Comparison of ENCODE assay signal across 18 mouse cellular contexts in genomic region chr6:108516248-108516647, GRCm38 (mm10).
DNase-seq lines count a peak whose midpoint lies in the region; ATAC-seq and TF ChIP-seq lines count a peak whose summit lies in the region.
"Had no signal": no experiment of that assay in that cellular context is flagged by ENCODE, and none has a peak within 500 bp of the region (broad histone marks: within the 10 kb centered on the region; RNA-seq: fewer than 3 reads in every experiment).

No protein-coding gene starts in this region.

- DNase-seq in kidney, adult 9 months: peak; percentile 58
- no peak for DNase-seq in kidney, postnatal 10 days
- peak; percentile 45 for DNase-seq in midbrain, embryonic 11.5 days (ENCODE audit: low spot score, missing footprints)
- no peak for DNase-seq in midbrain, postnatal 0 days (ENCODE audit: low spot score)
- no peak for DNase-seq in heart, adult 11 months
- DNase-seq: adrenal gland, adult 8-10 months; adrenal gland, postnatal 14 days; adrenal gland, postnatal 36 days; cerebellum, adult 11-12 months; cerebellum, adult 2 months; cerebellum, adult 9-10 months; cerebellum, postnatal 10 days; cerebellum, postnatal 25 days; forebrain, postnatal 0 days had no signal

- H3K4me1 ChIP-seq in midbrain, embryonic 11.5 days (ENCODE audit: control insufficient read depth, insufficient read depth, low read length): no peaks in the 10 kb centered on the region
- no peaks in the 10 kb centered on the region for H3K4me1 ChIP-seq in midbrain, postnatal 0 days (ENCODE audit: insufficient read depth, low read length)

- H3K27ac ChIP-seq in midbrain, embryonic 11.5 days (ENCODE audit: low read depth, low read length): no peak overlapping the region
- H3K27ac ChIP-seq in midbrain, postnatal 0 days (ENCODE audit: low read depth, low read length): no peak overlapping the region
- H3K27ac ChIP-seq: embryonic facial prominence, embryonic 10.5 days; embryonic facial prominence, embryonic 12.5 days; forebrain, embryonic 13.5 days; forebrain, embryonic 15.5 days had no signal

- TF ChIP-seq CTCF in midbrain, postnatal 0 days (IDR thresholded peaks at IDR 0.05): no peak

- WGBS in midbrain, embryonic 11.5 days: 84% methylated on average over 1 of the region's 1 CpGs
- 92% methylated on average over 1 of the region's 1 CpGs for WGBS in midbrain, postnatal 0 days

- no peak overlapping the region for H3K4me2 ChIP-seq in midbrain, embryonic 11.5 days
- H3K4me2 ChIP-seq in midbrain, postnatal 0 days (ENCODE audit: low read depth, low read length, poor library complexity, severe bottlenecking): no peak overlapping the region
- H3K4me2 ChIP-seq: embryonic facial prominence, embryonic 12.5 days; forebrain, embryonic 13.5 days; forebrain, embryonic 15.5 days had no signal

- no peaks in the 10 kb centered on the region for H3K9me3 ChIP-seq in midbrain, embryonic 11.5 days (ENCODE audit: control insufficient read depth, low read length)
- H3K9me3 ChIP-seq in midbrain, postnatal 0 days (ENCODE audit: low read length): no peaks in the 10 kb centered on the region
- H3K9me3 ChIP-seq: embryonic facial prominence, embryonic 10.5 days; embryonic facial prominence, embryonic 12.5 days; forebrain, embryonic 13.5 days; forebrain, embryonic 15.5 days had no signal

- no peaks in the 10 kb centered on the region for H3K27me3 ChIP-seq in midbrain, embryonic 11.5 days (ENCODE audit: control insufficient read depth, insufficient read depth, low read length)
- no peaks in the 10 kb centered on the region for H3K27me3 ChIP-seq in midbrain, postnatal 0 days (ENCODE audit: insufficient read depth, low read length)
- H3K27me3 ChIP-seq: embryonic facial prominence, embryonic 12.5 days; forebrain, embryonic 13.5 days; forebrain, embryonic 15.5 days had no signal

- H3K36me3 ChIP-seq in midbrain, embryonic 11.5 days (ENCODE audit: control insufficient read depth, insufficient read depth, low read length): no peaks in the 10 kb centered on the region
- H3K36me3 ChIP-seq in midbrain, postnatal 0 days (ENCODE audit: insufficient read depth, low read length): no peaks in the 10 kb centered on the region
- H3K36me3 ChIP-seq: embryonic facial prominence, embryonic 12.5 days; forebrain, embryonic 15.5 days had no signal

- no peak for ATAC-seq in midbrain, embryonic 11.5 days (ENCODE audit: low FRiP score)
- no peak for ATAC-seq in midbrain, postnatal 0 days (ENCODE audit: low FRiP score)
- ATAC-seq: forebrain, embryonic 13.5 days; forebrain, embryonic 15.5 days; forebrain, postnatal 0 days had no signal

- no peak overlapping the region for H3K4me3 ChIP-seq in midbrain, embryonic 11.5 days (ENCODE audit: low read depth, low read length)
- no peak overlapping the region for H3K4me3 ChIP-seq in midbrain, postnatal 0 days (ENCODE audit: low read depth, low read length)
- H3K4me3 ChIP-seq: embryonic facial prominence, embryonic 10.5 days; embryonic facial prominence, embryonic 12.5 days; forebrain, embryonic 13.5 days; forebrain, embryonic 15.5 days had no signal

- no peak overlapping the region for H3K9ac ChIP-seq in midbrain, embryonic 11.5 days (ENCODE audit: low read length)
- H3K9ac ChIP-seq in midbrain, postnatal 0 days (replicated peaks; ENCODE audit: low read length, poor library complexity, severe bottlenecking): no peak overlapping the region
- H3K9ac ChIP-seq: embryonic facial prominence, embryonic 12.5 days; forebrain, embryonic 13.5 days; forebrain, embryonic 15.5 days; forebrain, postnatal 0 days had no signal

Comparison
In these comparisons a context has a peak if more than half of its experiments do, and no peak if none do; other contexts are left out.
1. DNase-seq: peak in kidney, adult 9 months (single experiment) and midbrain, embryonic 11.5 days (single experiment); none in kidney, postnatal 10 days (single experiment), midbrain, postnatal 0 days (single experiment) and heart, adult 11 months (single experiment).